Mouse (Mus musculus) intestine, postnatal 0 days (tissue): ENCODE measurements around the gene Vmn2r13. TPM values are rescaled to one million over a fixed set of nuclear protein-coding genes. Genes with fewer than 3 reads are reported as not detected.

Experiments
- ATAC-seq: fragments of 200-750 bp; cut with Nextera tagmentation; 2 replicates; pipeline ENCODE4 v1.8.0; 2017; ENCODE audit warnings: mild to moderate bottlenecking, moderate TSS enrichment, moderate library complexity
- H3K27ac ChIP-seq: fragments of 300-500 bp; sonication (generic); 2 replicates; pipeline ENCODE4 v1.5.1; 2014; ENCODE audit warnings: mild to moderate bottlenecking, low read depth, low read length, moderate library complexity
- H3K27me3 ChIP-seq: fragments of 300-500 bp; sonication (generic); replicated peaks from 2 replicates; pipeline ENCODE4 v1.6.1; 2014; ENCODE audit warnings: low read length, mixed read lengths; ENCODE audit not compliant: control insufficient read depth, insufficient read depth
- H3K36me3 ChIP-seq: fragments of 300-500 bp; sonication (generic); 2 replicates; pipeline ENCODE4 v1.6.1; 2014; ENCODE audit warnings: mild to moderate bottlenecking, moderate library complexity; ENCODE audit not compliant: control insufficient read depth, insufficient read depth
- H3K4me1 ChIP-seq: fragments of 300-500 bp; sonication (generic); replicated peaks from 2 replicates; pipeline ENCODE4 v1.6.1; 2014; ENCODE audit warnings: antibody characterized with exemption, low read length, mixed read lengths; ENCODE audit not compliant: control insufficient read depth, insufficient read depth
- H3K4me2 ChIP-seq: fragments of 300-500 bp; sonication (generic); replicated peaks from 2 replicates; pipeline ENCODE4 v1.6.1; 2014; ENCODE audit warnings: low read depth, mild to moderate bottlenecking, moderate library complexity
- H3K4me3 ChIP-seq: fragments of 300-500 bp; sonication (generic); 2 replicates; pipeline ENCODE4 v1.5.1; 2014; ENCODE audit warnings: low read depth, low read length
- H3K9ac ChIP-seq: fragments of 300-500 bp; sonication (generic); 2 replicates; pipeline ENCODE4 v1.6.1; 2014; ENCODE audit warnings: mild to moderate bottlenecking, low read depth, low read length
- H3K9me3 ChIP-seq: fragments of 300-500 bp; sonication (generic); 2 replicates; pipeline ENCODE4 v1.6.1; 2016; ENCODE audit warnings: mixed run types; ENCODE audit not compliant: control insufficient read depth
- CTCF ChIP-seq: sonication (generic); IDR thresholded peaks from 2 replicates; pipeline ENCODE4 v1.5.1; 2016; ENCODE audit warnings: low read depth, mild to moderate bottlenecking, control low read depth, antibody characterized with exemption, moderate library complexity
- WGBS: fragments of 180-500 bp; shearing (Covaris S2); extraction: QIAGEN DNeasy Blood & Tissue Kit; methylation state at CpG from one replicate; pipeline ENCODE4 v1.1.7; 2014; 5-methylcytosine and 5-hydroxymethylcytosine counted together
- polyA plus RNA-seq: library from polyadenylated mRNA; unstranded; fragments of >200 nt; fragmentation: Nextera tagmentation; extraction: Ambion mirVana; gene quantifications from 2 replicates; pipeline ENCODE4 v1.2.1, GENCODE M21; 2015

The Vmn2r13 gene
- polyA plus RNA-seq, 1 experiment from 2014 or later, result not detected

GRCm38 (mm10) chr5:109139546-109139945 lies 52.5 kb downstream of the Vmn2r13 start:
- no peaks in the 10 kb centered on the region for H3K36me3 ChIP-seq
- H3K9ac ChIP-seq, result no peak overlapping the region
- no peaks in the 10 kb centered on the region for H3K27me3 ChIP-seq
- H3K27ac ChIP-seq, result no peak overlapping the region
- ATAC-seq, result no peak
- no peaks in the 10 kb centered on the region for H3K4me1 ChIP-seq
- no peak for TF ChIP-seq CTCF
- H3K4me2 ChIP-seq, result no peak overlapping the region
- no peak overlapping the region for H3K4me3 ChIP-seq
- 68% methylated on average over 2 of the region's 2 CpGs for WGBS
- H3K9me3 ChIP-seq, result 0 out of 2 replicates have a peak, but pooled peaks cover 4% of the 10 kb centered on the region

GRCm38 (mm10) chr5:109136731-109137130 lies 55.3 kb downstream of the Vmn2r13 start:
- Histone ChIP-seq H3K9me3 (0 out of 2 replicates have a peak, but pooled peaks cover 4% of the 10 kb centered on the region), H3K9ac (no peak overlapping the region), H3K27me3 (no peaks in the 10 kb centered on the region), H3K27ac (no peak overlapping the region), H3K36me3 (no peaks in the 10 kb centered on the region), H3K4me1 (no peaks in the 10 kb centered on the region), H3K4me2 (no peak overlapping the region), H3K4me3 (no peak overlapping the region)
- 80% methylated on average over 2 of the region's 2 CpGs for WGBS
- TF ChIP-seq CTCF, result no peak
- ATAC-seq, result no peak

Other genes with a start within 250 kb of the Vmn2r13 start
- gene Vmn2r10, start 185.7 kb downstream of the Vmn2r13 start, polyA plus RNA-seq, result not detected in 2 replicates
- not detected in 2 replicates for gene Vmn2r11, start 132.6 kb downstream of the Vmn2r13 start, polyA plus RNA-seq
- gene Vmn2r12, start 94.2 kb downstream of the Vmn2r13 start, polyA plus RNA-seq, result not detected in 2 replicates
- gene Vmn2r14, start 32.5 kb upstream of the Vmn2r13 start, polyA plus RNA-seq, result not detected in 2 replicates
- gene Vmn2r15, start 105.4 kb upstream of the Vmn2r13 start, polyA plus RNA-seq, result not detected in 2 replicates
- not detected in 2 replicates for gene Vmn2r16, start 138.0 kb upstream of the Vmn2r13 start, polyA plus RNA-seq
- not detected in 2 replicates for gene Vmn2r17, start 227.5 kb upstream of the Vmn2r13 start, polyA plus RNA-seq